Mouse (Mus musculus) forelimb bud, embryonic 11.5 days (tissue): Measurements from ENCODE around the gene Irak2.
"Not testable (repeated sequence)": the region's sequence is repeated elsewhere in the genome, so short reads cannot be mapped to it uniquely, and the experiment has no call there.

Source experiments
- DNase-seq: peaks from one replicate; pipeline ENCODE4 v3.0.0-alpha.2; 2012; ENCODE audit warnings: low read depth, low spot score

Irak2 gene

DNA sequence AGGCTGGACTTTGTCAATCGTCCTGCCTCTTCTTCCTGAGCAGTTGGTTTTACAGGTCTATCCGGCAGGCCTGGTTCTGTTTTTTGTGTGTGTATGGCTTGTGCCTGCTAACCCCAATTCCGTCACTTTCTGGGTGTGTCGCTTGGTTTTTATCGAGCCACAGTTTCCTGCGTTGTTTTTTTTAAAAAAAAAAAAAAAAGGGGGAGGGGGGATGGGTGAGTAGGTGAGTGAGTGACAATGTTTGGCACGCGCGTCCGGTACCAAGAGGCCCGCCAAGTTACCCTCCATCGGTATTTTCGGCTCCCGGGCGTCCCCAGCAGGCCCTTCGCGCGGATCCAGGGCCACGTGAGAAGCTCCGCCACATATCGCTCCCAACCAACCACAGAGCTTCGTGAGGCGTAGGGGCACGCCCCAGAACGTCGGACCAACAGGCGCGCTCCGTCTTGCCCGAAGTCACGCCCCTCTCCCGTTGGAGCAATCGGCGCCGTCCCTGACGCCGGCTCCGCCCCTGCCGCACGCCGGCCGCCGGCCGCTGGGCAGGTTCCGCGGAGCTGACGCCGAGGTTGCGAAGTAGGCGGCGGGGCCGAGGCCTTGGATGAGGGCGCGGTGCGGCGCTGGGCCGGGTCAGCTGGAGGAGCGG is 58.4 kb downstream of the Irak2 start, which contains the start of gene Tatdn2:
Tatdn2 (plus strand) TSS at position 469 of the 640 bp plus-strand sequence.
- DNase-seq = peak; percentile 97

DNA sequence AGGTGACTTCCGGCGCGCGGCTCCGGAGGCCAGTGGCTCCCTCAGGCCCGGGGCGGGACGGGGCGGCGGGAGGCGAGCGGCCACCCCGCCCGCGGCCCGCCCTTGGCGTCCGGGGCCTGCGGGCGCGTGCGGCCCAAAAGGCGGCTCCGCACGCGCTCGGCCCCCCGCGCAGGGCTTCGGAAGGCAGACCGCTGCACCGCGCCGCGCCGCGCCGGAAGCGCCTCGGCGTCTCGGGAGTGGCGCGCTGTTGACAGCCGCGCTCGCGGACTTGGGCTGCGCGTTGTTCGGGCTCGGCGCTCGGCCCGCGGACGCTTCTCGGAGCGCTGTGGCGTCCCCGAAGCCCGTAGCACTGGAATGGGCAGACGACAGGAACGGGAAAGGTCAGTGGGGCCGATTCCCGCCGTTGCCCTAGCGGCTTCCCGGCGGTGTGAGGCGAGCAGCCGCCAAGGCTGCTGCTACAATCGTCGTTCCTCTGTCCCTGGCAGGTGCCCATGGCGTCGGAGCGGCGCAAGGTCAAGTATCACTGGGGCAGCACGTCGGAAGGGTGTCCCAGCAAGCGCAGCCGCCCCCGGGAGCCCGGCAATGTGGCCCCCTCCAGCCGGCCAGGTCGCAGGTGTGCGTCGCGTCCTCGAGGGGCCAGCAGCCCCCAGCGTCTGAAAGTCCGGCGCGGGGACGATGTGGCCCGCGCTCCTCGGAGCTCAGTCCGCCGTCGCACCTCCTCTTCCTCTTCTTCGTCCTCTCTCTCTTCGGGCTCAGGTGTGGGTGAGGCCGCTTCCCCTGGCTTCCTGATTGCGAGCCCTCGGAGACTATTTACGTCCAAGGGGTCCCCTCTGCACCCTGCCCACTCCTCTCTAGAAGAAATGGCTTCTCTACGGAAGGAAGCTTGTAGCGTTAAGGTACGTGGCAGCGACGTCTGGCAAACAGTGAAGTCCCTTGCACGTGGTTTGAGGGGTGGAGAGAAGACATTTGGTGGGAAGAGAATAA is 59.2 kb downstream of the Irak2 start:
- DNase-seq = peak; percentile 23

DNA sequence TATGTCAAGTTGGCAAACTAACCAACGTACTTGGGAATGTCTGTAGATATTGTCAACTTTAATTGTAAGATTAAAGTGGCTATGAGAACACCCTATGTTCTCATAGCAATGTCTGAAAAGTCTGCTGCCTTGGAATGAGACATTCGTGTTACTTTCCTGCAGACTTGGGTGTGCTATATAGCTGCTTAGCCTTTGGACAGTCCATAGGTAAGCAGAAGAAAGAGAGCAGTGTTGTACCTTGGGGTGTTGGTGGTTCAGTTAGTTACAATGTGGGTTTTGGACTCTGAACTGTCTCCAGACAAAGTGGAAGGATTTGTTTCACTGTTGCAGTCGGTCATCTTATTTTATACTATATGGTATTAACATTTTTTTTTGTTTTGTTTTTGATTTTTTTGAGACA is 74.5 kb downstream of the Irak2 start:
- no peak for DNase-seq

GRCm38 (mm10) chr6:113713389-113713788 is 75.1 kb downstream of the Irak2 start:
- not testable (repeated sequence) for DNase-seq

- DNase-seq = no peak
Observed at GRCm38 (mm10) chr6:113714276-113714675, 76.0 kb downstream of the Irak2 start.

DNA sequence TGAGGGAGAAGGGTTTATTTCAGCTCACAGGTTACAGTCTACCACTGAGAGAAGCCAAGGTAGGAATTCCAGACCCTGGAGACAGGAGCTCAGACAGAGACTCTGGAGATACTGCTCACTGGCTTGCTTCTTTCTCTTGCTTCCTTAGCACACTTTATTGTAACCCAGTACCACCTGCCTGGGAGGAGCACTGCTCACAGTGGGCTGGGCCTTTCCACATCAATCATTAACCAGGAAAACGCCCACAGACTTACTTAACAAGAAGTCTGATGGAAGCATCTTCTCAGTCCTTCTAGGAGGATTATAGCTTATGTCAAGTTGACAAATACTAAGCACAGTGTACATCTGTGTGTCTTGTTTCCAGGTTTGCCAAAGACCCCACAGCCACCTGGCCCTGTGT is 76.5 kb downstream of the Irak2 start:
- no peak for DNase-seq

DNA sequence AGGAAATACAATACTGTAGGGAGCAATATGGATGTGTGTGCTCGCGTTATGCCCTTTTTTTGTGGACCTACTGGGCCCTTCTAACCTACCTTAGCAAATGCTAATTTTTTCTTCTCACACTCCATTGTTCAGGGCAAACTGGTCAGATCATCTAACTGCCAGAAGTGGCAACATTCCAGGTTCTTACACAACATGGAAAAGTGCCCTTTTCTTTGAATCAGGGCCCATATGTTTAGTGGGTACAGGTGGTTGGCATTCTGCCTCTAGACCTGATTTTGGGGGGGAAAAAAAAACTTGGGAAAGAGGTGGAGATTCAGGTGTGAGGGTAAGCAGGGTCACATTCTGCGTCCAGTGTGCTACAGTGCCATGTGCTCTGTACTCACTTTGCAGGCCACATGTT is 79.3 kb downstream of the Irak2 start:
- DNase-seq = no peak

- DNase-seq = no peak
Observed at GRCm38 (mm10) chr6:113719878-113720277, 81.6 kb downstream of the Irak2 start, which contains the start of gene Ghrl. Gene Ghrl (minus strand): TSS chr6:113719880.

DNA sequence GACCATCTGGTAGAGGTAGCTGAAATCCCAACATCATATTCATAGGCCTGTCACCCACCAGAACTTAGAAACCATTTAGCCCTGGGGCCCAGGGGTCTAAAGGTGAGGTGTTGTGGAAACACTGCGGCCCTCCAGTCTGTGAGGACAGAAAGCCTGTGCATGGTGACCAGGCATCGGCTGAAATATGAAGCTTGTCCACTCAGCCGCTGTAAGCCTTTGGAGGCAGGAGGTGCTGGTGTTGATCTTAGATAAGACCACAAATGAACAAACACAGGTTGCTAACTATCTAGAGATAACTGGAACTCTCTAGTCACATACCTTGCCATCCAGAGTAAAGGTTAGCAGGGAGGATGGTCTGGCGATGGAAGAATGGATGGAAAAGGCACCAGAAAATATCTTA is 82.8 kb downstream of the Irak2 start:
- no peak for DNase-seq

DNA sequence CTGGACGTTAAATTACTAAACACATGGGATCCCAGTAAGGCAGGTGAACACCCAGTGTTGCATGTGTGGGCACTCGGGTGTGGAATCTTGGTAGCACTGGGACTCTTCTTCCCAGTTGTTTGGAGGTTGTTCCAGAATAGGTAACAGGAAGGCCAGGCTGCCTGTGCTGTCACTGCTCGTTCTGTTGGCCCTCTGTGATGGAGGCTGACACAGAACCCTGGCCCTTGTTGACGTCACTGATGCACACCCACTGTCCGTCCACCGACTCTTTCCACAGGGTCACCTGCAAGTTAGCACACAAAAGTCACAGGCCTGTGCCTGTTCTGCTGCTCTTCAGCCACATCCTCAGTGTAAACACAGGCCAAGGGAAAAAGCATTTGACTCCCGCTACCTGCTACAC is 89.9 kb downstream of the Irak2 start:
- DNase-seq = no peak

- no peak for DNase-seq
Observed at GRCm38 (mm10) chr6:113731296-113731695, 93.0 kb downstream of the Irak2 start.

GRCm38 (mm10) chr6:113737318-113738046 is 99.2 kb downstream of the Irak2 start:
- no peak for DNase-seq

GRCm38 (mm10) chr6:113740236-113741217 is 102.3 kb downstream of the Irak2 start, which contains the start of gene Sec13:
Gene Sec13 (minus strand): TSS chr6:113740743.
- peak; percentile 92 for DNase-seq

GRCm38 (mm10) chr6:113741425-113741824 is 103.2 kb downstream of the Irak2 start:
- DNase-seq = no peak

GRCm38 (mm10) chr6:113742321-113742720 is 104.1 kb downstream of the Irak2 start:
- DNase-seq = no peak

GRCm38 (mm10) chr6:113743111-113743510 is 104.8 kb downstream of the Irak2 start:
- no peak for DNase-seq
